Mouse (Mus musculus): ENCODE measurements around the gene Slco4a1. TPM values are rescaled to one million over a fixed set of nuclear protein-coding genes. Genes with fewer than 3 reads are reported as not detected.

Gene Slco4a1
- polyA plus RNA-seq, 1 experiment from 2014 or later, result 0.59 TPM

GRCm38 (mm10) chr2:180522825-180523224 lies 66.8 kb downstream of the Slco4a1 start:
- WGBS, result 53% methylated on average over 4 of the region's 4 CpGs
- no peak for DNase-seq (ENCODE audit: low spot score)
- Histone ChIP-seq H3K36me3 (no peaks in the 10 kb centered on the region), H3K27ac (no peak overlapping the region), H3K9me3 (no peaks in the 10 kb centered on the region), H3K4me1 (peaks cover 5% of the 10 kb centered on the region), H3K4me3 (no peak overlapping the region), H3K27me3 (ENCODE audit: insufficient read depth, poor library complexity, severe bottlenecking) (peaks cover 52% of the 10 kb centered on the region)

Other genes starting within 250 kb of the Slco4a1 start
- 23.6 and 30.8 TPM in 2 replicates for gene Lama5, start 230.4 kb upstream of the Slco4a1 start, polyA plus RNA-seq (2016; fragmentation: Nextera tagmentation; extraction: Ambion mirVana)
- 332 and 360 TPM in 2 replicates for gene Rps21, start 198.9 kb upstream of the Slco4a1 start, polyA plus RNA-seq (2016; fragmentation: Nextera tagmentation; extraction: Ambion mirVana)
- gene Cables2, start 182.7 kb upstream of the Slco4a1 start, polyA plus RNA-seq (2016; fragmentation: Nextera tagmentation; extraction: Ambion mirVana), result 12.4 and 13.1 TPM in 2 replicates
- 0.16 and 0.68 TPM in 2 replicates for gene Rbbp8nl, start 166.4 kb upstream of the Slco4a1 start, polyA plus RNA-seq (2016; fragmentation: Nextera tagmentation; extraction: Ambion mirVana)
- gene Gata5, start 121.5 kb upstream of the Slco4a1 start, polyA plus RNA-seq (2016; fragmentation: Nextera tagmentation; extraction: Ambion mirVana), result 34.7 and 41.3 TPM in 2 replicates
- gene Ntsr1, start 43.7 kb downstream of the Slco4a1 start, polyA plus RNA-seq (2016; fragmentation: Nextera tagmentation; extraction: Ambion mirVana), result 0.12 and 0.26 TPM in 2 replicates
- 25.7 and 32.9 TPM in 2 replicates for gene Mrgbp, start 125.1 kb downstream of the Slco4a1 start, polyA plus RNA-seq (2016; fragmentation: Nextera tagmentation; extraction: Ambion mirVana)
- gene Ogfr, start 133.0 kb downstream of the Slco4a1 start, polyA plus RNA-seq (2016; fragmentation: Nextera tagmentation; extraction: Ambion mirVana), result 72.0 and 81.2 TPM in 2 replicates
- gene Col9a3, start 141.5 kb downstream of the Slco4a1 start, polyA plus RNA-seq (2016; fragmentation: Nextera tagmentation; extraction: Ambion mirVana), result 19.7 and 19.9 TPM in 2 replicates
- 0.06 and 0.20 TPM in 2 replicates for gene Tcfl5, start 186.5 kb downstream of the Slco4a1 start, polyA plus RNA-seq (2016; fragmentation: Nextera tagmentation; extraction: Ambion mirVana)

Measured in heart, embryonic 10.5 days (tissue).